Mouse (Mus musculus): ENCODE measurements around the gene Eqtn.

- TF ChIP-seq CTCF (IDR thresholded peaks at IDR 0.05; ENCODE audit: low read depth) = no peak
- no peak for TF ChIP-seq EP300 (IDR thresholded peaks at IDR 0.05; ENCODE audit: low read depth)
These were observed 44.7 kb upstream of the Eqtn start for GRCm38 (mm10) chr4:94973321-94973720.

All from liver, postnatal 0 days (tissue).